Mouse (Mus musculus) lung, embryonic 16.5 days (tissue): ENCODE measurements around the gene Mical2. TPM values are rescaled to one million over a fixed set of nuclear protein-coding genes. Genes with fewer than 3 reads are reported as not detected.
A peak's percentile ranks its signal among the peaks of the same experiment; 100 is the strongest.

Experiments used
- ATAC-seq: fragments of 200-750 bp; cut with Nextera tagmentation; 2 replicates; pipeline ENCODE4 v1.8.0; 2017; ENCODE audit warnings: low read depth, mild to moderate bottlenecking, moderate library complexity
- H3K27ac ChIP-seq: fragments of 300-500 bp; sonication (generic); 2 replicates; pipeline ENCODE4 v1.5.1; 2014; ENCODE audit warnings: mild to moderate bottlenecking, control low read depth, low read length
- H3K27me3 ChIP-seq: fragments of 300-500 bp; sonication (generic); 2 replicates; pipeline ENCODE4 v1.6.1; 2014; ENCODE audit warnings: low read depth, low read length, mixed read lengths; ENCODE audit not compliant: control insufficient read depth, insufficient read depth
- H3K36me3 ChIP-seq: fragments of 300-500 bp; sonication (generic); 2 replicates; pipeline ENCODE4 v1.6.1; 2014; ENCODE audit warnings: low read length; ENCODE audit not compliant: control insufficient read depth, insufficient read depth
- H3K4me1 ChIP-seq: fragments of 300-500 bp; sonication (generic); replicated peaks from 2 replicates; pipeline ENCODE4 v1.6.1; 2014; ENCODE audit warnings: low read length, mixed read lengths; ENCODE audit not compliant: control insufficient read depth, insufficient read depth
- H3K4me2 ChIP-seq: fragments of 300-500 bp; sonication (generic); 2 replicates; pipeline ENCODE4 v1.6.1; 2014; ENCODE audit warnings: low read depth, low read length, control low read depth
- H3K4me3 ChIP-seq: fragments of 300-500 bp; sonication (generic); 2 replicates; pipeline ENCODE4 v1.5.1; 2014; ENCODE audit warnings: mild to moderate bottlenecking, low read length, control low read depth
- H3K9ac ChIP-seq: fragments of 300-500 bp; sonication (generic); 2 replicates; pipeline ENCODE4 v1.6.1; 2014; ENCODE audit warnings: low read length, control low read depth
- H3K9me3 ChIP-seq: fragments of 300-500 bp; sonication (generic); 2 replicates; pipeline ENCODE4 v1.6.1; 2016; ENCODE audit warnings: low read length; ENCODE audit not compliant: control insufficient read depth
- WGBS: fragments of 180-500 bp; shearing (Covaris S2); extraction: QIAGEN DNeasy Blood & Tissue Kit; methylation state at CpG from one replicate; pipeline ENCODE4 v1.1.7; 2014; 5-methylcytosine and 5-hydroxymethylcytosine counted together
- polyA plus RNA-seq: library from polyadenylated mRNA; unstranded; fragments of >200 nt; fragmentation: Nextera tagmentation; extraction: Ambion mirVana; gene quantifications from 2 replicates; pipeline ENCODE4 v1.2.1, GENCODE M21; 2015

The Mical2 gene
- polyA plus RNA-seq, 1 experiment from 2014 or later = 27.3 TPM

DNA sequence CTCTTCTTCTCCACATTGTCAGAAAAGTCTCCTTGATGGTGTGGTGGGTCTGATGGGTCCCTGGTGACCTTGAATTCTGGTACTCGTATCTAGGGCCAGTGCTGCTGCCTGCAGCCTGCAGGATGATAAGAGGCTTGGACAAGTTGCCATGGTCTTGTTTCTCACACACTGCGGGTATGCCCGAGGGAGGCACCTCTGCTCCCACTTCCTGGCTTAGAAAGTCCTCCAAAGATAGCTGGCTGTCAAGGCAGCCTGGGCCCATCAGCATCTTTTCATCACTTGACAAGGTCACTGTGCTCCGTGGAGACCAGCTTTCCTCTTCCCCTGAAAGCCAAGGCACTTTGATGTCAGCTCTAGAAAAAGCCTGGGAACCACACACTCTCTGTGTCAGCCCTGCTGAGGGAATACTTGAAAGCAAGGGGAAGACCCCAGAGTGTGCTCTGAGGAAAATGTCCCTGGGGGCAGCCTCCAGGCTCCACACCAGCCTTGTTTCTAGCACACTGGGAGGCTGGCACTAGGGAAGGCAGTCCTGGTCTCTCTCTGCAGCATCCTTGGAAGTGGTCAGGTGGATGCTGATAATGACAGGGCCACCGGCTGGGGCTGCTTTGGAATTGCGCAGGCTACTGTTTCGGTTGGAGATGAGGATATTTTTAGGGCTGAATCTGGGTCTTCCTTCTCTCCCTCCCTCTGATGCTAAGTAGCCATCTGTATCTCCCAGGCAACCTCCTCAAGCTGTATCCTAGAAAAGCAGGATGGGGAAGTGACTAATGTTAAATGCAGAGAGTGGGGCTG is 2.7 kb upstream of the Mical2 start:
- H3K9me3 ChIP-seq = no peaks in the 10 kb centered on the region
- H3K27me3 ChIP-seq = no peaks in the 10 kb centered on the region
- H3K4me1 ChIP-seq = peaks cover 9% of the 10 kb centered on the region
- ATAC-seq = no peak
- H3K27ac ChIP-seq = no peak overlapping the region
- no peak overlapping the region for H3K4me3 ChIP-seq
- H3K36me3 ChIP-seq = no peaks in the 10 kb centered on the region
- no peak overlapping the region for H3K9ac ChIP-seq
- no peak overlapping the region for H3K4me2 ChIP-seq
- WGBS = 45% methylated on average over 7 of the region's 7 CpGs

DNA sequence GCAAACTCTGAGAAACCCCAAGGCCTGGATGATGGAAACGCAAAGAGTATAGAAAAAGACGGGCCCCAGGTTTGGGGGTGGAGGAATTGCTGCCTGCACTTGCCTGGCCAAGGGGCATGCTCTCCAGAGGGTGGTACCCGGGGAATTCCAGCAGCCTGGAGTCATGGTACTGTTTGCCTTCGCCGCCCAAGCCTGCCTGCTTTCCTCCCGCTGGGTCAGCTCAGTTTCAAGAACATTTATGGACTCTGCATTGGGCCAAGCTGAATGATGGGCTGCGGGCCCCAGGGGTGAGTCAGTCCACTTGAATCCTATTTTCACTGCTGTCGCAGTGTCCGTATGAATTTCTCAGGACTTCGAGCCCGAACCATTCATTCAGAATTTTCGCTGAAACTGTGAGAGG is 802 bp upstream of the Mical2 start:
- Histone ChIP-seq H3K27ac (peak overlapping the region; percentile 8; the same call in 1 of the 2 replicates), H3K9ac (peak overlapping the region; percentile 36; the same call in 1 of the 2 replicates), H3K4me1 (peaks cover 13% of the 10 kb centered on the region), H3K9me3 (no peaks in the 10 kb centered on the region), H3K36me3 (no peaks in the 10 kb centered on the region), H3K27me3 (no peaks in the 10 kb centered on the region), H3K4me3 (no peak overlapping the region), H3K4me2 (peak overlapping the region; percentile 83; the same call in 1 of the 2 replicates)
- WGBS = 65% methylated on average over 12 of the region's 12 CpGs
- ATAC-seq = no peak

DNA sequence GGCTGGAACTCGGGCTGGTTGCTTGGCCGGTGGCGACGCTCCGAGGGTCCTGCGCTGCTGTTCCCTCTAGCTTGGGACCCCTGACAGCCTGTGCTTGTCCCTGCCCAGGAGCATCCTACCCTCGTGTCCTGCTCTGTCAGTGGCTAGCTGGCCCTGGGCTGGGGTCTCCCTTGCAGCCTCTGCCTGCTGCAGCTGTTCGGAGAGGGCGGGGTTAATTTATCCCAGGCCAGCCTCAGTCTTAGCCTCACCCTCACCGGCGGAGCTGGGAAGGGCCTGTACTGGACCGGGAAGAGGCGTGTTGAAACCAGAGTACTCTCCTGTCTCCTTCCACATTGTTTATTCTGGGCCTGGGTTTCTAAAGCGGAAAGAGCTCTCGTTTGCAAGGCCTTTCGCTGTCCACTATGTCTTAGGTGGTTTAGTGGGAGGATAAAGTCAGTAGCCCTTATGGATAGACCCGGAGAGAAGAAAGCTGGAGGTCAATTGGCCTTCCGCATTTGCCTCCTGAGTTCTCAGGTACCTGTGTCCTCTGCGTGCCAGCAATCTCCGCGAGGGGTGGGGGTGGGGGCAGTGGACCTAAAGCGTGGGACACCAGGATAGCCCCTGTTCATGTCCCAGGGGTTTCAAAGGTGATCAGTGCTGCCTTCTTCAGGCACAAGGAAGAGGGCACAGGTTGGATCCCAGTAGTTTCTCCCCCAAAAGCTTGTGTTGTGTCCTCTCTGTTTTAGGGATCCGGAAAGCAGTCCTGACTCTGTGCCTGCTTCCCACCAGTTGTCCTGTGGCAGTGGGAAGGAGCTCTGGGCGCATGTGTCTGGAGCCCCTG is 1.0 kb downstream of the Mical2 start:
- peak; percentile 43 for ATAC-seq
- Histone ChIP-seq H3K4me3 (peak overlapping the region; percentile 61), H3K9ac (peak overlapping the region; percentile 75), H3K27me3 (no peaks in the 10 kb centered on the region), H3K4me1 (peaks cover 13% of the 10 kb centered on the region), H3K27ac (peak overlapping the region; percentile 62), H3K9me3 (no peaks in the 10 kb centered on the region), H3K4me2 (peak overlapping the region; percentile 83), H3K36me3 (no peaks in the 10 kb centered on the region)
- WGBS = 10% methylated on average over 24 of the region's 24 CpGs

DNA sequence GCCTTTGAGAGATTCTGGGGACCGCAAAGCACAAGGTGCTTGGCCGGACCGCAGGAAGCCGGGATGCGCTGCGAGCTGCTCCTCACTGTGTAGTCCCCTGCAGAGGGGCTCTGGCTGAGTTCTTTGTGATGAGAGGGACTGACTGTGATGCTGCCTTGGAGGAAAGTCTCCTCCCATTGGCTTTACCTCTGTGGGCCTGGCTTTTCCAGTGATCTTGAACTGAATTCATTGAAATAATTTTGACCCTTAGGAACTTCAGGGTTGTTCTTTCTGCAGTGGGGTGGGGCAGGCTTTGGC is 1.6 kb downstream of the Mical2 start:
- no peak for ATAC-seq
- Histone ChIP-seq H3K27ac (peak overlapping the region; percentile 62; the same call in 1 of the 2 replicates), H3K9me3 (no peaks in the 10 kb centered on the region), H3K36me3 (no peaks in the 10 kb centered on the region), H3K4me1 (peaks cover 13% of the 10 kb centered on the region), H3K27me3 (no peaks in the 10 kb centered on the region), H3K4me3 (peak overlapping the region; percentile 61), H3K9ac (peak overlapping the region; percentile 75), H3K4me2 (peak overlapping the region; percentile 83)
- 53% methylated on average over 6 of the region's 6 CpGs for WGBS

DNA sequence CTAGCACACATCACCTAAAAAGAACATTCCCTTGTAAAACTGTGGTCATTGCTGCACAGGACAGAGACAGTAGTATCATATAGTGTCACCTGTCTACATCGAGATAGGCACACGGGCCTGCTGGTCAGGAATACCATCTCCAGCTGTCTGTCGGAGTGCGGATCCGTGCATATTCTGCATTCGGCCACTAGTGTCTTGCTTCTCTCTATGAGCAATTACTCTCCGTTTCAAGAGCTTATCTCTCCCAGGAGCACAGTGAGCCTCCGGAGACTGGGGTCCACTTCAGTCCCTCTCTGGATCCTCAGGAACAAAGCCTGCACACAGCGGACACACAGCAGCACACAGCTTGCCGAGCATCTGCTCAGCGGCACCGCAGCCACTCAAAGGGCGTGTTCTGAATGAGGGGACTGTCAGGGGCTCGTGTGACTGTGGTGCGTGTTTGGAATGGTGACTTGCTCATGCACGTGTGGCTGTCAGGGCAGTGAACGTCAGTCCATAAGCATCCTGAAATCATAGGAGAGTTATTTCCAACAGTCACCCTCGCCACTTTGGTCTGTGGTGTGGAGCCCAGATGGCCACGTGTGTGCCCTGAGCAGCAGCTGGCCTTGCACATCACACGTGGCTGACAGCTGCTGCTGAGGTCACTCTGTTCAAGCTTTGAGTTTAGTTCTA is 3.3 kb downstream of the Mical2 start:
- WGBS = 36% methylated on average over 20 of the region's 20 CpGs
- Histone ChIP-seq H3K4me2 (0 out of 2 replicates have a peak overlapping the region, but pooled peaks have one; percentile 11), H3K27me3 (no peaks in the 10 kb centered on the region), H3K4me3 (no peak overlapping the region), H3K27ac (no peak overlapping the region), H3K36me3 (no peaks in the 10 kb centered on the region), H3K4me1 (peaks cover 24% of the 10 kb centered on the region), H3K9ac (no peak overlapping the region), H3K9me3 (no peaks in the 10 kb centered on the region)
- ATAC-seq = no peak

DNA sequence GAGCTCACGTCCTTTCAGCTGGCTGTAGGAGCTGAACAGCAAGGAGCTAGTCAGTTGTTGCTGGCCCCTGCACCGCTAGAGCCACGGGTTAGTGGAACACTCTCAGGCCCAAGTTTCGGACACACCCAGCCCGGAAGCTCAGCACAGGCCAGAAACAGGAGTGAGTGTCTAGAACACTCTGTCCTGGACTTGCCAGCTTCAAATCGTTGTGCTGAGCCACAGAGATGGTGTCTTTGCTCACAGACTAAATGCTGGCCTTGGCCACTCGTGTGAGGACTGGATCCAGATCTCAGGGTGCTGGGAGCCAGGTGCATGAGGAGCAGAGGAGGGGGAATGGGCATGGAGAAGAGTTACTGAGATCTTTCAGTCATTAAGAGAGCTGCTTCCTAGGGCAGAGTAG is 6.1 kb downstream of the Mical2 start:
- no peak overlapping the region for H3K4me2 ChIP-seq
- H3K27ac ChIP-seq = no peak overlapping the region
- H3K4me3 ChIP-seq = no peak overlapping the region
- 72% methylated on average over 7 of the region's 7 CpGs for WGBS
- no peaks in the 10 kb centered on the region for H3K9me3 ChIP-seq
- no peaks in the 10 kb centered on the region; the same call in 1 of the 2 replicates for H3K36me3 ChIP-seq
- peak overlapping the region; percentile 28; the same call in 1 of the 2 replicates for H3K9ac ChIP-seq
- no peaks in the 10 kb centered on the region for H3K27me3 ChIP-seq
- no peak for ATAC-seq
- H3K4me1 ChIP-seq = peaks cover 15% of the 10 kb centered on the region

DNA sequence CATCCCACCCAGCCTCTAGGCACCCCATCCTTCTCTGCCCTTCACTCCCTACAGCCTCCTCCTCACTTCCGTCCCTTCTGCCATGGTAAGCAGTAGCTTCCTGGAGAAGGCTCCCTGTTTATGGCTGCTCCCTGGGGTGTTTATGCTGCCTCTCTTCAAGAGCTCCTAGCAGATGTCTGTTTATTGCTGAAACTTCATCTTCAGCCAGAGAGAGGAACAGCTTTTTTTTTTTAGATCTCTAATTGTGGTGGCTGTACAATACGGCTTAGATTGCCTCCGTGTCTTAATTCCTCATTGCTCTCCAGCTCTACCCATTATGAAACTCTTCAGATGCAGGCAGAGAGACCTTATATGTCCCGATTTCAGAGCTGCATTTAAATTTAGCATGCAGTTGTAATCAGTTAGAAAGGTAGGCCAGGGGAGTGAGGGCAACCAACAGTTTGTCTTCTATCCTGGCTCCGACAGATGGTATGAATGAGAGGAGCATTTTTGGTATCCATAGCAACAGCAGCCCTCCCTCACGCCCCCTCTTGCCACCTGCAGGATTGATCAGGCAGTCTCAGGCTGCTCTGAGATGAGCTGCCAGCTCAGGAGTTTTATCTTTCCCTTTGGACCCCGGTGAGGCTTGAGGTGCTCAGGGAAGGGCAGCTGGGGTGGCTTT is 7.8 kb downstream of the Mical2 start:
- peaks cover 17% of the 10 kb centered on the region for H3K4me1 ChIP-seq
- no peak overlapping the region for H3K9ac ChIP-seq
- no peaks in the 10 kb centered on the region for H3K27me3 ChIP-seq
- H3K36me3 ChIP-seq = no peaks in the 10 kb centered on the region; the same call in 1 of the 2 replicates
- ATAC-seq = peak; percentile 53
- H3K9me3 ChIP-seq = no peaks in the 10 kb centered on the region
- H3K4me2 ChIP-seq = 0 out of 2 replicates have a peak overlapping the region, but pooled peaks have one; percentile 11
- peak overlapping the region; percentile 60 for H3K27ac ChIP-seq
- 23% methylated on average over 7 of the region's 7 CpGs for WGBS
- H3K4me3 ChIP-seq = no peak overlapping the region

DNA sequence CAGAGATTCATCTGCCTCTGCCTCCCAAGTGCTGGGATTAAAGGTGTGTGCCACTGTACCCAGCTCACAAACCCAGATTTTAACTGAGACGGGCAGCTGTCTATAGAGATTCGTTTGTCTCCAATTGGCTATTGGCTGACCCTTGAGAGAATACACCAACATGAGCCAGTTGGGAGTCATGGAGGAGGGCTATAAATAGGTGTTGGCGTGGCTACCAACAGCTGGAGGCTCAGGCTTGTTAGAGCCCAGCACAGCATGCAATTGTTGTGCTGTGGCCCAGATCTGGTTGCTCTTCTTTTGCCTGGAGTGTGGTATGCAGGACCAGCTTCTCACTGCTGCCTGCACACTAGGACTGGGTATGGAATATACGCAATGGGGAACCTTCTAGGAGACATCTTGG is 8.8 kb downstream of the Mical2 start:
- WGBS = 78% methylated on average over 4 of the region's 4 CpGs
- H3K27ac ChIP-seq = no peak overlapping the region
- no peaks in the 10 kb centered on the region for H3K27me3 ChIP-seq
- H3K4me3 ChIP-seq = no peak overlapping the region
- no peak overlapping the region for H3K9ac ChIP-seq
- no peak for ATAC-seq
- H3K4me2 ChIP-seq = no peak overlapping the region
- H3K9me3 ChIP-seq = no peaks in the 10 kb centered on the region
- no peaks in the 10 kb centered on the region; the same call in 1 of the 2 replicates for H3K36me3 ChIP-seq
- peaks cover 22% of the 10 kb centered on the region for H3K4me1 ChIP-seq
